Mouse (Mus musculus) CH12.LX (cell line): ENCODE measurements around the gene Aff3.

Experiments used
- CTCF ChIP-seq, 2 experiments: IDR thresholded peaks in 1 of 2; conservative IDR thresholded peaks in 1 of 2; 2 replicates each; pipeline ENCODE4 v1.5.1; 2011 to 2012; ENCODE audit warnings: low read depth in 2 of 2, low read length in 2 of 2, improper control_type of control experiment in 1 of 2, inconsistent platforms in 1 of 2, mild to moderate bottlenecking in 1 of 2, moderate library complexity in 1 of 2
- POLR2A ChIP-seq: IDR thresholded peaks from 2 replicates; pipeline ENCODE4 v1.6.1; 2011; ENCODE audit warnings: low read depth, mild to moderate bottlenecking, improper control_type of control experiment, low read length
- POLR2AphosphoS2 ChIP-seq: IDR thresholded peaks from 2 replicates; pipeline ENCODE4 v1.6.1; 2011; ENCODE audit warnings: low read depth, low read length, improper control_type of control experiment
- ZC3H11A ChIP-seq: IDR thresholded peaks from 2 replicates; pipeline ENCODE4 v1.6.1; 2012; ENCODE audit warnings: low read depth, mild to moderate bottlenecking, inconsistent platforms, low read length, improper control_type of control experiment

- no peak for TF ChIP-seq CTCF (conservative IDR thresholded peaks at IDR 0.05 in 1 of 2, IDR thresholded peaks at IDR 0.05 in 1 of 2; ENCODE audit: low read depth in 2 of 2, low read length in 2 of 2)
- no peak for TF ChIP-seq ZC3H11A
- TF ChIP-seq POLR2A, result no peak
- TF ChIP-seq POLR2AphosphoS2, result no peak
These were observed 218.5 kb downstream of the Aff3 start for GRCm38 (mm10) chr1:38446152-38446820.
